Comparison of ENCODE assay signal across 8 mouse cellular contexts in the genomic region with DNA sequence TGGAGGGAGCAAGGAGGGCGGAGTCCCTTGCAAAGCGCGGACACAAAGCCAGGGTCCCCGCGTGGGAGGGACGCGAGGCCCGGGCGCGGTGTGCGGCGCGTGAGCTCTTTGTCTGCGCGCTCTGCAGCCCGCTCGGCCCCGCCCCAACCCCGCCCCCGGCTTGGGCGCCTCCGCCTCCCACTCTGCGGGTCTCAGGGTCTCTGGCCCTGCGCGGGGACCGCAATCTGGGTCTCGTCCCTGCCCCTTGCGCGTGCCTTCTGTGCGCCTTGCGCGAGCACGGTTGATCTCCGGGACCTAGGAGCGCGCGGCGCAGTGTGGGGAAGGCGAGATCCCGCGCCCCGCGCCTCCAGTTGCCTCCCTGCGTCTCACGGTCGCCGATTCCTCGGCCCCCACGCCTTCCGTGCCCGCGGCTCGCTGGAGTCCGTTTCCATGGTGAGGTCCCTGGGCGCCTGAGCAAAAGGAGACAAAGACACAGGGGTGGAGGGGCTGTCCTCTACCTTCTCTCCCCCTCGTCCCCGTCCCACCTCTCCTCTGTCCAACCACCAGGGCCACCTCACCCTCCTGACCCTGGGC. TPM values are rescaled to one million over a fixed set of nuclear protein-coding genes. Genes with fewer than 3 reads are reported as not detected.
DNase-seq lines count a peak whose midpoint lies in the region; ATAC-seq lines count a peak whose summit lies in the region.

Prtn3 (plus strand) TSS at position 187 of the 573 bp plus-strand sequence.
Plppr3 (minus strand) TSS at position 345 of the 573 bp plus-strand sequence.

- H3K27ac ChIP-seq in kidney, embryonic 14.5 days (ENCODE audit: low read depth, low read length): peak within 1 kb of the TSS; percentile 66
- H3K27ac ChIP-seq in embryonic facial prominence, embryonic 13.5 days: peak within 1 kb of the TSS; percentile 83
- peak within 1 kb of the TSS; percentile 66; the same call in 1 of the 2 replicates for H3K27ac ChIP-seq in kidney, embryonic 16.5 days (ENCODE audit: low read length)
- peak within 1 kb of the TSS; percentile 97 for H3K27ac ChIP-seq in midbrain, embryonic 14.5 days (replicated peaks; ENCODE audit: low read depth, low read length)

- under 1% methylated on average over 42 of the region's 57 CpGs for WGBS in kidney, embryonic 14.5 days
- under 1% methylated on average over 44 of the region's 57 CpGs for WGBS in embryonic facial prominence, embryonic 13.5 days
- under 1% methylated on average over 47 of the region's 57 CpGs for WGBS in kidney, embryonic 16.5 days
- WGBS in midbrain, embryonic 14.5 days: under 1% methylated on average over 57 of the region's 57 CpGs

- no peak for DNase-seq in kidney, adult 9 months
- DNase-seq in R1 (ENCODE audit: low read depth, low spot score): peak; percentile 67
- peak; percentile 95 for DNase-seq in midbrain, embryonic 14.5 days
- no peak for DNase-seq in urinary bladder, postnatal 14 days (ENCODE audit: low spot score)

- peaks cover 15% of the 10 kb centered on the region for H3K4me1 ChIP-seq in kidney, embryonic 14.5 days (ENCODE audit: control insufficient read depth, insufficient read depth, low read length)
- peaks cover 27% of the 10 kb centered on the region for H3K4me1 ChIP-seq in embryonic facial prominence, embryonic 13.5 days
- peaks cover 33% of the 10 kb centered on the region for H3K4me1 ChIP-seq in kidney, embryonic 16.5 days (ENCODE audit: insufficient read depth, low read length)
- H3K4me1 ChIP-seq in midbrain, embryonic 14.5 days (ENCODE audit: control insufficient read depth, insufficient read depth, low read length): peaks cover 24% of the 10 kb centered on the region

- H3K4me2 ChIP-seq in kidney, embryonic 14.5 days (replicated peaks; ENCODE audit: low read depth, low read length): peak within 1 kb of the TSS; percentile 79
- H3K4me2 ChIP-seq in embryonic facial prominence, embryonic 13.5 days: peak within 1 kb of the TSS; percentile 75
- H3K4me2 ChIP-seq in kidney, embryonic 16.5 days (replicated peaks; ENCODE audit: low read depth, low read length): peak within 1 kb of the TSS; percentile 97
- H3K4me2 ChIP-seq in midbrain, embryonic 14.5 days (ENCODE audit: low read length): peak within 1 kb of the TSS; percentile 97

- peak; percentile 88 for ATAC-seq in kidney, embryonic 14.5 days (ENCODE audit: low FRiP score, low TSS enrichment)
- peak; percentile 84 for ATAC-seq in embryonic facial prominence, embryonic 13.5 days (ENCODE audit: insufficient number of reproducible peaks, insufficient read depth, low FRiP score, low TSS enrichment, low read depth)
- peak; percentile 80 for ATAC-seq in kidney, embryonic 16.5 days (ENCODE audit: low FRiP score, low TSS enrichment)
- peak; percentile 88 for ATAC-seq in midbrain, embryonic 14.5 days (ENCODE audit: low FRiP score, low TSS enrichment)
- ATAC-seq in monocyte, adult 5-6 weeks (replicated peaks; ENCODE audit: insufficient number of reproducible peaks, low FRiP score, low TSS enrichment, poor library complexity, severe bottlenecking): no peak

- no peaks in the 10 kb centered on the region for H3K27me3 ChIP-seq in kidney, embryonic 14.5 days (ENCODE audit: control insufficient read depth, insufficient read depth, low read length)
- H3K27me3 ChIP-seq in embryonic facial prominence, embryonic 13.5 days: no peaks in the 10 kb centered on the region
- no peaks in the 10 kb centered on the region for H3K27me3 ChIP-seq in kidney, embryonic 16.5 days (ENCODE audit: insufficient read depth, low read length)
- no peaks in the 10 kb centered on the region for H3K27me3 ChIP-seq in midbrain, embryonic 14.5 days (ENCODE audit: control insufficient read depth, insufficient read depth, low read length)

- H3K9ac ChIP-seq in kidney, embryonic 14.5 days (ENCODE audit: low read depth, low read length): peak within 1 kb of the TSS; percentile 82
- peak within 1 kb of the TSS; percentile 93 for H3K9ac ChIP-seq in embryonic facial prominence, embryonic 13.5 days
- peak within 1 kb of the TSS; percentile 92 for H3K9ac ChIP-seq in kidney, embryonic 16.5 days (replicated peaks; ENCODE audit: low read length)
- H3K9ac ChIP-seq in midbrain, embryonic 14.5 days (replicated peaks; ENCODE audit: low read length): peak within 1 kb of the TSS; percentile 94

- H3K36me3 ChIP-seq in kidney, embryonic 14.5 days (ENCODE audit: control insufficient read depth, insufficient read depth, low read length): peaks cover 18% of the 10 kb centered on the region; the same call in 1 of the 2 replicates
- peaks cover 24% of the 10 kb centered on the region for H3K36me3 ChIP-seq in embryonic facial prominence, embryonic 13.5 days
- H3K36me3 ChIP-seq in kidney, embryonic 16.5 days (ENCODE audit: insufficient read depth, low read length): peaks cover 6% of the 10 kb centered on the region
- H3K36me3 ChIP-seq in midbrain, embryonic 14.5 days (ENCODE audit: control insufficient read depth, insufficient read depth, low read length): peaks cover 22% of the 10 kb centered on the region

- H3K9me3 ChIP-seq in kidney, embryonic 14.5 days (ENCODE audit: control insufficient read depth, low read length): no peaks in the 10 kb centered on the region
- H3K9me3 ChIP-seq in embryonic facial prominence, embryonic 13.5 days: no peaks in the 10 kb centered on the region
- H3K9me3 ChIP-seq in kidney, embryonic 16.5 days (ENCODE audit: low read length): no peaks in the 10 kb centered on the region
- no peaks in the 10 kb centered on the region for H3K9me3 ChIP-seq in midbrain, embryonic 14.5 days (ENCODE audit: control insufficient read depth, low read length)

- H3K4me3 ChIP-seq in kidney, embryonic 14.5 days (ENCODE audit: low read length): peak within 1 kb of the TSS; percentile 70
- H3K4me3 ChIP-seq in embryonic facial prominence, embryonic 13.5 days: peak within 1 kb of the TSS; percentile 79
- H3K4me3 ChIP-seq in kidney, embryonic 16.5 days (ENCODE audit: low read length): peak within 1 kb of the TSS; percentile 78
- H3K4me3 ChIP-seq in midbrain, embryonic 14.5 days (replicated peaks; ENCODE audit: low read depth, low read length): peak within 1 kb of the TSS; percentile 89

RNA-seq across cellular contexts. Expression of gene Prtn3, which starts in this region (rescaled TPM):
- polyA plus RNA-seq in kidney, embryonic 14.5 days (2014; fragmentation: Nextera tagmentation; extraction: Ambion mirVana): 9.6 and 11.1 TPM in 2 replicates
- 7.3 and 8.5 TPM in 2 replicates for polyA plus RNA-seq in embryonic facial prominence, embryonic 13.5 days (2015; fragmentation: Nextera tagmentation; extraction: Ambion mirVana)
- polyA plus RNA-seq in kidney, embryonic 16.5 days (2015; fragmentation: Nextera tagmentation; extraction: Ambion mirVana): 7.9 and 8.2 TPM in 2 replicates
- 14.9 and 16.7 TPM in 2 replicates for polyA plus RNA-seq in midbrain, embryonic 14.5 days (2014; fragmentation: Nextera tagmentation; extraction: Ambion mirVana)
- not detected in 3 replicates for total RNA-seq in monocyte, adult 5-6 weeks (2017)

RNA-seq across cellular contexts. Expression of gene Plppr3, which starts in this region (rescaled TPM):
- polyA plus RNA-seq in kidney, embryonic 14.5 days (2014; fragmentation: Nextera tagmentation; extraction: Ambion mirVana): 58.8 and 59.7 TPM in 2 replicates
- 126 and 138 TPM in 2 replicates for polyA plus RNA-seq in embryonic facial prominence, embryonic 13.5 days (2015; fragmentation: Nextera tagmentation; extraction: Ambion mirVana)
- 72.7 and 78.6 TPM in 2 replicates for polyA plus RNA-seq in kidney, embryonic 16.5 days (2015; fragmentation: Nextera tagmentation; extraction: Ambion mirVana)
- polyA plus RNA-seq in midbrain, embryonic 14.5 days (2014; fragmentation: Nextera tagmentation; extraction: Ambion mirVana): 342 and 375 TPM in 2 replicates
- 0.95 TPM in 1 of 3 replicates, not detected in the others for total RNA-seq in monocyte, adult 5-6 weeks (2017)

Comparison
In these comparisons a context has a peak if more than half of its experiments do, and no peak if none do; other contexts are left out.
1. DNase-seq: peak in R1 (single experiment) and midbrain, embryonic 14.5 days (single experiment); none in kidney, adult 9 months (single experiment) and urinary bladder, postnatal 14 days (single experiment).
2. Peak in every context shown above with its lines, with median percentiles within 50 percentile points of each other: H3K27ac ChIP-seq, H3K4me2 ChIP-seq, H3K4me3 ChIP-seq and H3K9ac ChIP-seq.